Mouse (Mus musculus): Measurements from ENCODE around the gene Apol7a. TPM values are rescaled to one million over a fixed set of nuclear protein-coding genes. Genes with fewer than 3 reads are reported as not detected.
A peak's percentile ranks its signal among the peaks of the same experiment; 100 is the strongest.

Gene Apol7a
- polyA plus RNA-seq, 2 experiments = 0.23 to 0.50 TPM

- DNase-seq (ENCODE audit: low spot score) (no peak), ATAC-seq (ENCODE audit: low FRiP score, low read depth) (no peak)
- TF ChIP-seq POLR2A (IDR thresholded peaks at IDR 0.05; ENCODE audit: borderline replicate concordance, extremely low read depth, insufficient read depth, insufficient read length) = no peak
- Histone ChIP-seq H3K27me3 (ENCODE audit: control insufficient read depth, insufficient read depth, low read length) (no peaks in the 10 kb centered on the region), H3K4me3 (replicated peaks; ENCODE audit: low read length) (no peak overlapping the region), H3K36me3 (ENCODE audit: control insufficient read depth, insufficient read depth, low read length) (no peaks in the 10 kb centered on the region), H3K9me3 (ENCODE audit: control insufficient read depth, low read length) (no peaks in the 10 kb centered on the region), H3K4me1 (ENCODE audit: control insufficient read depth, insufficient read depth, low read length) (peaks cover 50% of the 10 kb centered on the region), H3K27ac (replicated peaks; ENCODE audit: low read depth, low read length) (no peak overlapping the region), H3K9ac (ENCODE audit: low read depth, low read length, severe bottlenecking) (no peak overlapping the region), H3K4me2 (replicated peaks; ENCODE audit: low read depth, low read length, severe bottlenecking) (no peak overlapping the region)
- WGBS = 42% methylated on average over 6 of the region's 6 CpGs
These were observed 35.3 kb downstream of the Apol7a start for GRCm38 (mm10) chr15:77363578-77363977.

- no peak for ATAC-seq (ENCODE audit: low FRiP score, low read depth)
- Histone ChIP-seq H3K36me3 (ENCODE audit: control insufficient read depth, insufficient read depth, low read length) (no peaks in the 10 kb centered on the region), H3K4me3 (replicated peaks; ENCODE audit: low read length) (no peak overlapping the region), H3K4me2 (replicated peaks; ENCODE audit: low read depth, low read length, severe bottlenecking) (no peak overlapping the region), H3K27me3 (ENCODE audit: control insufficient read depth, insufficient read depth, low read length) (no peaks in the 10 kb centered on the region), H3K4me1 (ENCODE audit: control insufficient read depth, insufficient read depth, low read length) (peaks cover 47% of the 10 kb centered on the region), H3K27ac (replicated peaks; ENCODE audit: low read depth, low read length) (no peak overlapping the region), H3K9me3 (ENCODE audit: control insufficient read depth, low read length) (no peaks in the 10 kb centered on the region), H3K9ac (ENCODE audit: low read depth, low read length, severe bottlenecking) (no peak overlapping the region)
- 18% methylated on average over 5 of the region's 5 CpGs for WGBS
- no peak for TF ChIP-seq POLR2A (IDR thresholded peaks at IDR 0.05; ENCODE audit: borderline replicate concordance, extremely low read depth, insufficient read depth, insufficient read length)
- DNase-seq (ENCODE audit: low spot score) = no peak
These were observed 36.0 kb downstream of the Apol7a start for GRCm38 (mm10) chr15:77362952-77363351.

- no peak overlapping the region for H3K4me3 ChIP-seq (replicated peaks; ENCODE audit: low read length)
- no peaks in the 10 kb centered on the region for H3K36me3 ChIP-seq (ENCODE audit: control insufficient read depth, insufficient read depth, low read length)
- no peak overlapping the region for H3K27ac ChIP-seq (replicated peaks; ENCODE audit: low read depth, low read length)
- no peak for ATAC-seq (ENCODE audit: low FRiP score, low read depth)
- no peak overlapping the region for H3K4me2 ChIP-seq (replicated peaks; ENCODE audit: low read depth, low read length, severe bottlenecking)
- H3K9me3 ChIP-seq (ENCODE audit: control insufficient read depth, low read length) = no peaks in the 10 kb centered on the region
- H3K4me1 ChIP-seq (ENCODE audit: control insufficient read depth, insufficient read depth, low read length) = peaks cover 30% of the 10 kb centered on the region
- no peak for DNase-seq (ENCODE audit: low spot score)
- H3K27me3 ChIP-seq (ENCODE audit: control insufficient read depth, insufficient read depth, low read length) = no peaks in the 10 kb centered on the region
- TF ChIP-seq POLR2A (IDR thresholded peaks at IDR 0.05; ENCODE audit: borderline replicate concordance, extremely low read depth, insufficient read depth, insufficient read length) = no peak
- no peak overlapping the region for H3K9ac ChIP-seq (ENCODE audit: low read depth, low read length, severe bottlenecking)
- 85% methylated on average over 8 of the region's 8 CpGs for WGBS
These were observed 39.0 kb downstream of the Apol7a start for GRCm38 (mm10) chr15:77359905-77360304.

DNA sequence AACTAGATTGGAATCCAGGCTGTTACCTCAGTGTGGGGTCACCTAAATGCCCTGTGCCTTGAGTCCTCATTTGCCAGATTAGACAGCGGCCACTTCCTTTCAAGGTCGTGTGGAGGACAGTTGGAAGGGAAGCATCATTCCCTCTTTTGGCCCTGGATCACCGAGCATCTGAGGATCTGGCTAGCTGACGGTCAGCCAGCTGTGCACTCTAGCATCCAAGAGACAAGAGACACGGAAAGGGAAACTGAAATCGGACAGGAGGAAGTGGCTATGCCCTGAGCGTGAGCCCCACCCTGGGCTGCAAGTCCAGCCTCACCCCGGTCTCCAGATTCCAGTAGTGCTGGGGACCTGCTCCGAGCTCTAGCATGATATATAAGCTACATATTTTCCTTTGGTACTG lies 39.4 kb downstream of the Apol7a start:
- Histone ChIP-seq H3K27ac (replicated peaks; ENCODE audit: low read depth, low read length) (no peak overlapping the region), H3K9ac (ENCODE audit: low read depth, low read length, severe bottlenecking) (no peak overlapping the region), H3K36me3 (ENCODE audit: control insufficient read depth, insufficient read depth, low read length) (no peaks in the 10 kb centered on the region), H3K4me3 (replicated peaks; ENCODE audit: low read length) (no peak overlapping the region), H3K4me2 (replicated peaks; ENCODE audit: low read depth, low read length, severe bottlenecking) (no peak overlapping the region), H3K9me3 (ENCODE audit: control insufficient read depth, low read length) (no peaks in the 10 kb centered on the region), H3K4me1 (ENCODE audit: control insufficient read depth, insufficient read depth, low read length) (peaks cover 31% of the 10 kb centered on the region), H3K27me3 (ENCODE audit: control insufficient read depth, insufficient read depth, low read length) (no peaks in the 10 kb centered on the region)
- DNase-seq (ENCODE audit: low spot score) = no peak
- no peak for TF ChIP-seq POLR2A (IDR thresholded peaks at IDR 0.05; ENCODE audit: borderline replicate concordance, extremely low read depth, insufficient read depth, insufficient read length)
- 61% methylated on average over 9 of the region's 9 CpGs for WGBS
- no peak for ATAC-seq (ENCODE audit: low FRiP score, low read depth)

GRCm38 (mm10) chr15:77359084-77359483 lies 39.8 kb downstream of the Apol7a start:
- Histone ChIP-seq H3K4me3 (replicated peaks; ENCODE audit: low read length) (peak overlapping the region; percentile 20; the same call in 1 of the 2 replicates), H3K9me3 (ENCODE audit: control insufficient read depth, low read length) (no peaks in the 10 kb centered on the region), H3K36me3 (ENCODE audit: control insufficient read depth, insufficient read depth, low read length) (no peaks in the 10 kb centered on the region), H3K4me2 (replicated peaks; ENCODE audit: low read depth, low read length, severe bottlenecking) (peak overlapping the region; percentile 46), H3K27ac (replicated peaks; ENCODE audit: low read depth, low read length) (no peak overlapping the region; the same call in 1 of the 2 replicates), H3K4me1 (ENCODE audit: control insufficient read depth, insufficient read depth, low read length) (peaks cover 28% of the 10 kb centered on the region), H3K27me3 (ENCODE audit: control insufficient read depth, insufficient read depth, low read length) (no peaks in the 10 kb centered on the region), H3K9ac (ENCODE audit: low read depth, low read length, severe bottlenecking) (peak overlapping the region; percentile 47)
- DNase-seq (ENCODE audit: low spot score) (no peak), ATAC-seq (ENCODE audit: low FRiP score, low read depth) (peak; percentile 6; the same call in 1 of the 2 replicates)
- TF ChIP-seq POLR2A (IDR thresholded peaks at IDR 0.05; ENCODE audit: borderline replicate concordance, extremely low read depth, insufficient read depth, insufficient read length) = no peak
- 30% methylated on average over 6 of the region's 6 CpGs for WGBS

All from limb, embryonic 14.5 days (tissue).